Mouse (Mus musculus) hindbrain, postnatal 0 days (tissue): Measurements from ENCODE around the gene Usp31. TPM values are rescaled to one million over a fixed set of nuclear protein-coding genes. Genes with fewer than 3 reads are reported as not detected.

ENCODE experiments used
- ATAC-seq: fragments of 200-750 bp; cut with Nextera tagmentation; 2 replicates; pipeline ENCODE4 v1.8.0; 2017; ENCODE audit warnings: mild to moderate bottlenecking, moderate TSS enrichment, moderate library complexity
- DNase-seq: peaks from one replicate; pipeline ENCODE4 v3.0.0-alpha.2; 2015; ENCODE audit warnings: low spot score
- H3K27ac ChIP-seq: fragments of 300-500 bp; sonication (generic); 2 replicates; pipeline ENCODE4 v1.5.1; 2014; ENCODE audit warnings: mild to moderate bottlenecking
- H3K27me3 ChIP-seq: fragments of 300-500 bp; sonication (generic); 2 replicates; pipeline ENCODE4 v1.6.1; 2014; ENCODE audit warnings: low read length, mixed read lengths; ENCODE audit not compliant: insufficient read depth
- H3K36me3 ChIP-seq: fragments of 300-500 bp; sonication (generic); 2 replicates; pipeline ENCODE4 v1.6.1; 2014; ENCODE audit warnings: low read length, mixed read lengths; ENCODE audit not compliant: insufficient read depth
- H3K4me1 ChIP-seq: fragments of 300-500 bp; sonication (generic); 2 replicates; pipeline ENCODE4 v1.6.1; 2014; ENCODE audit warnings: antibody characterized with exemption, low read length, mixed read lengths; ENCODE audit not compliant: insufficient read depth
- H3K4me2 ChIP-seq: fragments of 300-500 bp; sonication (generic); 2 replicates; pipeline ENCODE4 v1.6.1; 2014; ENCODE audit warnings: low read depth, mild to moderate bottlenecking, low read length, moderate library complexity, mixed read lengths
- H3K4me3 ChIP-seq: fragments of 300-500 bp; sonication (generic); 2 replicates; pipeline ENCODE4 v1.5.1; 2014; ENCODE audit warnings: low read length
- H3K9ac ChIP-seq: fragments of 300-500 bp; sonication (generic); replicated peaks from 2 replicates; pipeline ENCODE4 v1.6.1; 2014; ENCODE audit warnings: mild to moderate bottlenecking, low read length, moderate library complexity, mixed read lengths
- H3K9me3 ChIP-seq: fragments of 300-500 bp; sonication (generic); 2 replicates; pipeline ENCODE4 v1.6.1; 2016; ENCODE audit warnings: low read length, mixed read lengths
- CTCF ChIP-seq: IDR thresholded peaks from 2 replicates; pipeline ENCODE4 v1.5.1; 2016; ENCODE audit warnings: antibody characterized with exemption, control low read depth, low read depth
- WGBS: fragments of 180-500 bp; shearing (Covaris S2); extraction: QIAGEN DNeasy Blood & Tissue Kit; methylation state at CpG from one replicate; pipeline ENCODE4 v1.1.7; 2014; 5-methylcytosine and 5-hydroxymethylcytosine counted together
- polyA plus RNA-seq: library from polyadenylated mRNA; unstranded; fragments of >200 nt; fragmentation: Nextera tagmentation; extraction: Ambion mirVana; gene quantifications from 2 replicates; pipeline ENCODE4 v1.2.1, GENCODE M21; 2015
- total RNA-seq: library from RNA; depleted of rRNA; stranded (reverse); fragments of >200 nt; gene quantifications from 2 replicates; pipeline ENCODE4 v1.2.3, GENCODE M21; 2014; rRNA removed

Gene Usp31
- total and polyA plus RNA-seq, 2 experiments from 2014 or later: 2.1 to 26.2 TPM

GRCm38 (mm10) chr7:121594623-121595022, 112.4 kb downstream of the Usp31 start:
- no peaks in the 10 kb centered on the region for H3K4me1 ChIP-seq
- H3K9me3 ChIP-seq: no peaks in the 10 kb centered on the region
- no peak for ATAC-seq
- no peak overlapping the region for H3K27ac ChIP-seq
- no peak overlapping the region for H3K9ac ChIP-seq
- H3K4me3 ChIP-seq: no peak overlapping the region
- WGBS: 97% methylated on average over 1 of the region's 1 CpGs
- DNase-seq: no peak
- no peaks in the 10 kb centered on the region for H3K36me3 ChIP-seq
- no peak for TF ChIP-seq CTCF
- no peaks in the 10 kb centered on the region for H3K27me3 ChIP-seq
- H3K4me2 ChIP-seq: no peak overlapping the region

Other genes starting within 250 kb of the Usp31 start
- gene Scnn1g, start 27.2 kb upstream of the Usp31 start, total RNA-seq: 0.07 and 0.26 TPM in 2 replicates
- 0.05 and 0.15 TPM in 2 replicates for gene Scnn1g, start 27.2 kb upstream of the Usp31 start, polyA plus RNA-seq
- gene Scnn1b, start 157.8 kb upstream of the Usp31 start, total RNA-seq: 0.07 and 0.16 TPM in 2 replicates
- gene Scnn1b, start 157.8 kb upstream of the Usp31 start, polyA plus RNA-seq: 0.25 and 0.29 TPM in 2 replicates